Mouse (Mus musculus): ENCODE data around the gene Tctn3. TPM values are rescaled to one million over a fixed set of nuclear protein-coding genes. Genes with fewer than 3 reads are reported as not detected.
"Not testable (repeated sequence)": the region's sequence is repeated elsewhere in the genome, so short reads cannot be mapped to it uniquely, and the experiment has no call there.

Gene Tctn3
- polyA plus RNA-seq, 1 experiment from 2014 or later: 10.3 TPM

- Histone ChIP-seq H3K4me1 (ENCODE audit: control insufficient read depth, insufficient read depth, low read length) (no peaks in the 10 kb centered on the region), H3K4me3 (ENCODE audit: low read depth, low read length) (no peak overlapping the region), H3K36me3 (replicated peaks; ENCODE audit: control insufficient read depth, insufficient read depth, low read depth, low read length) (no peaks in the 10 kb centered on the region), H3K27ac (replicated peaks; ENCODE audit: low read depth, low read length) (no peak overlapping the region), H3K9ac (replicated peaks; ENCODE audit: low read length) (no peak overlapping the region), H3K4me2 (ENCODE audit: low read depth, low read length) (no peak overlapping the region), H3K27me3 (ENCODE audit: control insufficient read depth, insufficient read depth, low read length) (no peaks in the 10 kb centered on the region), H3K9me3 (replicated peaks; ENCODE audit: control insufficient read depth, low read length) (no peaks in the 10 kb centered on the region)
- 53% methylated on average over 1 of the region's 1 CpGs for WGBS
- DNase-seq (ENCODE audit: low spot score) (no peak), ATAC-seq (replicated peaks; ENCODE audit: insufficient number of reproducible peaks, low FRiP score, low TSS enrichment, low read depth) (no peak)
These were observed 21.1 kb upstream of the Tctn3 start for GRCm38 (mm10) chr19:40633144-40633543.

- Histone ChIP-seq H3K27ac (replicated peaks; ENCODE audit: low read depth, low read length) (no peak overlapping the region), H3K9me3 (replicated peaks; ENCODE audit: control insufficient read depth, low read length) (no peaks in the 10 kb centered on the region), H3K4me2 (ENCODE audit: low read depth, low read length) (no peak overlapping the region), H3K36me3 (replicated peaks; ENCODE audit: control insufficient read depth, insufficient read depth, low read depth, low read length) (no peaks in the 10 kb centered on the region), H3K9ac (replicated peaks; ENCODE audit: low read length) (no peak overlapping the region), H3K4me3 (ENCODE audit: low read depth, low read length) (no peak overlapping the region), H3K27me3 (ENCODE audit: control insufficient read depth, insufficient read depth, low read length) (no peaks in the 10 kb centered on the region), H3K4me1 (ENCODE audit: control insufficient read depth, insufficient read depth, low read length) (no peaks in the 10 kb centered on the region)
- WGBS: 83% methylated on average over 5 of the region's 5 CpGs
- ATAC-seq (replicated peaks; ENCODE audit: insufficient number of reproducible peaks, low FRiP score, low TSS enrichment, low read depth) (no peak), DNase-seq (ENCODE audit: low spot score) (no peak)
These were observed 20.6 kb upstream of the Tctn3 start for GRCm38 (mm10) chr19:40632668-40633067.

- Histone ChIP-seq H3K27me3 (ENCODE audit: control insufficient read depth, insufficient read depth, low read length) (no peaks in the 10 kb centered on the region), H3K4me3 (ENCODE audit: low read depth, low read length) (no peak overlapping the region), H3K9ac (replicated peaks; ENCODE audit: low read length) (no peak overlapping the region), H3K4me2 (ENCODE audit: low read depth, low read length) (no peak overlapping the region), H3K4me1 (ENCODE audit: control insufficient read depth, insufficient read depth, low read length) (no peaks in the 10 kb centered on the region), H3K36me3 (replicated peaks; ENCODE audit: control insufficient read depth, insufficient read depth, low read depth, low read length) (no peaks in the 10 kb centered on the region), H3K9me3 (replicated peaks; ENCODE audit: control insufficient read depth, low read length) (no peaks in the 10 kb centered on the region), H3K27ac (replicated peaks; ENCODE audit: low read depth, low read length) (no peak overlapping the region)
- DNase-seq (ENCODE audit: low spot score) (no peak), ATAC-seq (replicated peaks; ENCODE audit: insufficient number of reproducible peaks, low FRiP score, low TSS enrichment, low read depth) (no peak)
- 77% methylated on average over 3 of the region's 3 CpGs for WGBS
These were observed 20.2 kb upstream of the Tctn3 start for GRCm38 (mm10) chr19:40632193-40632592.

- Histone ChIP-seq H3K9me3 (replicated peaks; ENCODE audit: control insufficient read depth, low read length) (no peaks in the 10 kb centered on the region), H3K9ac (replicated peaks; ENCODE audit: low read length) (no peak overlapping the region), H3K4me2 (ENCODE audit: low read depth, low read length) (no peak overlapping the region), H3K27ac (replicated peaks; ENCODE audit: low read depth, low read length) (no peak overlapping the region), H3K27me3 (ENCODE audit: control insufficient read depth, insufficient read depth, low read length) (no peaks in the 10 kb centered on the region), H3K36me3 (replicated peaks; ENCODE audit: control insufficient read depth, insufficient read depth, low read depth, low read length) (no peaks in the 10 kb centered on the region), H3K4me3 (ENCODE audit: low read depth, low read length) (no peak overlapping the region), H3K4me1 (ENCODE audit: control insufficient read depth, insufficient read depth, low read length) (no peaks in the 10 kb centered on the region)
- 87% methylated on average over 7 of the region's 7 CpGs for WGBS
- ATAC-seq (replicated peaks; ENCODE audit: insufficient number of reproducible peaks, low FRiP score, low TSS enrichment, low read depth): no peak
- no peak for DNase-seq (ENCODE audit: low spot score)
These were observed 18.6 kb upstream of the Tctn3 start for GRCm38 (mm10) chr19:40630606-40631005.

- no peak overlapping the region for H3K27ac ChIP-seq (replicated peaks; ENCODE audit: low read depth, low read length)
- H3K27me3 ChIP-seq (ENCODE audit: control insufficient read depth, insufficient read depth, low read length): no peaks in the 10 kb centered on the region
- no peak for ATAC-seq (replicated peaks; ENCODE audit: insufficient number of reproducible peaks, low FRiP score, low TSS enrichment, low read depth)
- no peak overlapping the region for H3K4me3 ChIP-seq (ENCODE audit: low read depth, low read length)
- H3K9me3 ChIP-seq (replicated peaks; ENCODE audit: control insufficient read depth, low read length): no peaks in the 10 kb centered on the region
- no peak overlapping the region for H3K9ac ChIP-seq (replicated peaks; ENCODE audit: low read length)
- H3K4me2 ChIP-seq (ENCODE audit: low read depth, low read length): no peak overlapping the region
- no peaks in the 10 kb centered on the region for H3K4me1 ChIP-seq (ENCODE audit: control insufficient read depth, insufficient read depth, low read length)
- no peak for DNase-seq (ENCODE audit: low spot score)
- WGBS: 81% methylated on average over 3 of the region's 3 CpGs
- no peaks in the 10 kb centered on the region for H3K36me3 ChIP-seq (replicated peaks; ENCODE audit: control insufficient read depth, insufficient read depth, low read depth, low read length)
These were observed 18.1 kb upstream of the Tctn3 start for GRCm38 (mm10) chr19:40630096-40630495.

- Histone ChIP-seq H3K4me3 (ENCODE audit: low read depth, low read length) (no peak overlapping the region), H3K36me3 (replicated peaks; ENCODE audit: control insufficient read depth, insufficient read depth, low read depth, low read length) (no peaks in the 10 kb centered on the region), H3K4me2 (ENCODE audit: low read depth, low read length) (no peak overlapping the region), H3K27me3 (ENCODE audit: control insufficient read depth, insufficient read depth, low read length) (no peaks in the 10 kb centered on the region), H3K9me3 (replicated peaks; ENCODE audit: control insufficient read depth, low read length) (no peaks in the 10 kb centered on the region), H3K4me1 (ENCODE audit: control insufficient read depth, insufficient read depth, low read length) (no peaks in the 10 kb centered on the region), H3K9ac (replicated peaks; ENCODE audit: low read length) (no peak overlapping the region), H3K27ac (replicated peaks; ENCODE audit: low read depth, low read length) (no peak overlapping the region)
- ATAC-seq (replicated peaks; ENCODE audit: insufficient number of reproducible peaks, low FRiP score, low TSS enrichment, low read depth): no peak
- DNase-seq (ENCODE audit: low spot score): no peak
These were observed 16.9 kb upstream of the Tctn3 start for GRCm38 (mm10) chr19:40628950-40629349.

- H3K4me3 ChIP-seq (ENCODE audit: low read depth, low read length): no peak overlapping the region
- ATAC-seq (replicated peaks; ENCODE audit: insufficient number of reproducible peaks, low FRiP score, low TSS enrichment, low read depth) (no peak), DNase-seq (ENCODE audit: low spot score) (no peak)
- no peaks in the 10 kb centered on the region for H3K27me3 ChIP-seq (ENCODE audit: control insufficient read depth, insufficient read depth, low read length)
- H3K9me3 ChIP-seq (replicated peaks; ENCODE audit: control insufficient read depth, low read length): no peaks in the 10 kb centered on the region
- H3K4me2 ChIP-seq (ENCODE audit: low read depth, low read length): no peak overlapping the region
- H3K9ac ChIP-seq (replicated peaks; ENCODE audit: low read length): no peak overlapping the region
- no peaks in the 10 kb centered on the region for H3K36me3 ChIP-seq (replicated peaks; ENCODE audit: control insufficient read depth, insufficient read depth, low read depth, low read length)
- no peaks in the 10 kb centered on the region for H3K4me1 ChIP-seq (ENCODE audit: control insufficient read depth, insufficient read depth, low read length)
- whole genome bisulfite sequencing: 75% methylated on average over 12 of the region's 12 CpGs
- H3K27ac ChIP-seq (replicated peaks; ENCODE audit: low read depth, low read length): no peak overlapping the region
These were observed 13.9 kb upstream of the Tctn3 start for GRCm38 (mm10) chr19:40625935-40626334.

GRCm38 (mm10) chr19:40621616-40622015 is 9.6 kb upstream of the Tctn3 start:
- not testable (repeated sequence) for H3K27ac ChIP-seq (replicated peaks; ENCODE audit: low read depth, low read length); H3K4me2 ChIP-seq (ENCODE audit: low read depth, low read length); H3K4me3 ChIP-seq (ENCODE audit: low read depth, low read length); ATAC-seq (replicated peaks; ENCODE audit: insufficient number of reproducible peaks, low FRiP score, low TSS enrichment, low read depth); H3K9me3 ChIP-seq (replicated peaks; ENCODE audit: control insufficient read depth, low read length); DNase-seq (ENCODE audit: low spot score); H3K4me1 ChIP-seq (ENCODE audit: control insufficient read depth, insufficient read depth, low read length); H3K27me3 ChIP-seq (ENCODE audit: control insufficient read depth, insufficient read depth, low read length); H3K36me3 ChIP-seq (replicated peaks; ENCODE audit: control insufficient read depth, insufficient read depth, low read depth, low read length); H3K9ac ChIP-seq (replicated peaks; ENCODE audit: low read length)
- 50% methylated on average over 8 of the region's 26 CpGs for WGBS
